ENCODE assay signal across 12 mouse cellular contexts in genomic region chr15:31989593-31990290, GRCm38 (mm10).
A peak's percentile ranks its signal among the peaks of the same experiment; 100 is the strongest.
DNase-seq lines count a peak whose midpoint lies in the region; ATAC-seq lines count a peak whose summit lies in the region.
"Had no signal": no experiment of that assay in that cellular context is flagged by ENCODE, and none has a peak within 500 bp of the region (broad histone marks: within the 10 kb centered on the region; RNA-seq: fewer than 3 reads in every experiment).

No protein-coding gene starts in this region.

- no peaks in the 10 kb centered on the region for H3K36me3 ChIP-seq in forebrain, embryonic 12.5 days (replicated peaks)
- no peaks in the 10 kb centered on the region for H3K36me3 ChIP-seq in forebrain, embryonic 11.5 days (ENCODE audit: control insufficient read depth, insufficient read depth, low read length)
- H3K36me3 ChIP-seq in hindbrain, embryonic 16.5 days (ENCODE audit: control insufficient read depth, insufficient read depth, low read length): no peaks in the 10 kb centered on the region

- no peak for DNase-seq in forebrain, embryonic 11.5 days (ENCODE audit: low spot score)
- DNase-seq in retina, postnatal 1 day: peak; percentile 6
- no peak for DNase-seq in retina, embryonic 14.5 days (ENCODE audit: low spot score)
- peak; percentile 14 for DNase-seq in skeletal muscle tissue, adult 2 months (ENCODE audit: low read depth, low spot score)
- no peak for DNase-seq in thymus, postnatal 4 days
- DNase-seq in kidney, postnatal 36 days: no peak
- DNase-seq: adrenal gland, postnatal 14 days; gastrocnemius, adult 2 months; heart, postnatal 14 days; lung, adult 2 months had no signal

- peak overlapping the region; percentile 66 for H3K27ac ChIP-seq in forebrain, embryonic 12.5 days
- no peak overlapping the region for H3K27ac ChIP-seq in forebrain, embryonic 11.5 days (ENCODE audit: low read depth, low read length)
- H3K27ac ChIP-seq in hindbrain, embryonic 16.5 days (ENCODE audit: low read depth, low read length): no peak overlapping the region
- H3K27ac ChIP-seq: gastrocnemius, adult 2 months had no signal

- no peak overlapping the region for H3K9ac ChIP-seq in forebrain, embryonic 12.5 days
- no peak overlapping the region for H3K9ac ChIP-seq in forebrain, embryonic 11.5 days (ENCODE audit: low read length)
- no peak overlapping the region for H3K9ac ChIP-seq in hindbrain, embryonic 16.5 days (ENCODE audit: low read depth, low read length)

- WGBS in forebrain, embryonic 12.5 days: 35% methylated on average over 6 of the region's 6 CpGs
- WGBS in forebrain, embryonic 11.5 days: 57% methylated on average over 6 of the region's 6 CpGs
- 41% methylated on average over 6 of the region's 6 CpGs for WGBS in hindbrain, embryonic 16.5 days

- no peak overlapping the region for H3K4me2 ChIP-seq in forebrain, embryonic 12.5 days
- no peak overlapping the region for H3K4me2 ChIP-seq in forebrain, embryonic 11.5 days (ENCODE audit: low read depth, low read length, severe bottlenecking)
- H3K4me2 ChIP-seq in hindbrain, embryonic 16.5 days (ENCODE audit: low read length): no peak overlapping the region

- H3K27me3 ChIP-seq in forebrain, embryonic 12.5 days: no peaks in the 10 kb centered on the region
- H3K27me3 ChIP-seq in forebrain, embryonic 11.5 days (ENCODE audit: control insufficient read depth, insufficient read depth, low read length): no peaks in the 10 kb centered on the region
- no peaks in the 10 kb centered on the region for H3K27me3 ChIP-seq in hindbrain, embryonic 16.5 days (replicated peaks; ENCODE audit: control insufficient read depth, insufficient read depth, low read length)

- peaks cover 6% of the 10 kb centered on the region; the same call in 1 of the 2 replicates for H3K4me1 ChIP-seq in forebrain, embryonic 12.5 days
- H3K4me1 ChIP-seq in forebrain, embryonic 11.5 days (replicated peaks; ENCODE audit: control insufficient read depth, insufficient read depth, low read length): no peaks in the 10 kb centered on the region
- no peaks in the 10 kb centered on the region for H3K4me1 ChIP-seq in hindbrain, embryonic 16.5 days (ENCODE audit: control insufficient read depth, insufficient read depth, low read depth, low read length)

- H3K9me3 ChIP-seq in forebrain, embryonic 12.5 days: no peaks in the 10 kb centered on the region
- H3K9me3 ChIP-seq in forebrain, embryonic 11.5 days (ENCODE audit: control insufficient read depth, low read length): no peaks in the 10 kb centered on the region
- H3K9me3 ChIP-seq in hindbrain, embryonic 16.5 days (ENCODE audit: control insufficient read depth, low read length): no peaks in the 10 kb centered on the region

- ATAC-seq in forebrain, embryonic 12.5 days (ENCODE audit: low FRiP score): peak; percentile 81; the same call in 1 of the 2 replicates
- no peak for ATAC-seq in forebrain, embryonic 11.5 days (replicated peaks; ENCODE audit: low FRiP score)
- ATAC-seq in hindbrain, embryonic 16.5 days: peak; percentile 96

- no peak overlapping the region for H3K4me3 ChIP-seq in forebrain, embryonic 12.5 days (replicated peaks)
- H3K4me3 ChIP-seq in forebrain, embryonic 11.5 days (ENCODE audit: low read depth, low read length): no peak overlapping the region
- H3K4me3 ChIP-seq in hindbrain, embryonic 16.5 days (ENCODE audit: low read length): no peak overlapping the region
- H3K4me3 ChIP-seq: gastrocnemius, adult 2 months had no signal

Comparison
In these comparisons a context has a peak if more than half of its experiments do, and no peak if none do; other contexts are left out.
1. DNase-seq: peak in retina, postnatal 1 day (single experiment) and skeletal muscle tissue, adult 2 months (single experiment); none in forebrain, embryonic 11.5 days (single experiment), retina, embryonic 14.5 days (single experiment), thymus, postnatal 4 days (single experiment) and kidney, postnatal 36 days (0 of 2).